Mouse (Mus musculus) CH12.LX (cell line): Measurements from ENCODE around the gene Ezr. TPM values are rescaled to one million over a fixed set of nuclear protein-coding genes. Genes with fewer than 3 reads are reported as not detected.

ENCODE experiments used
- DNase-seq: peaks from one replicate; pipeline ENCODE4 v3.0.0-alpha.2; 2013; ENCODE audit errors: extremely low read depth
- H3K27ac ChIP-seq: 2 replicates; pipeline ENCODE4 v1.5.1; 2012; ENCODE audit warnings: low read depth, mild to moderate bottlenecking, control low read depth, moderate library complexity; ENCODE audit not compliant: insufficient read depth
- H3K27me3 ChIP-seq: replicated peaks from 2 replicates; pipeline ENCODE3; 2012; ENCODE audit warnings: inconsistent platforms
- H3K36me3 ChIP-seq, 2 experiments: replicated peaks in 1 of 2; 2 replicates each; pipeline versions ENCODE3 to v1.6.1; 2012; ENCODE audit warnings: inconsistent platforms in 1 of 2, low read length in 1 of 2, mild to moderate bottlenecking in 1 of 2, mixed read lengths in 1 of 2, moderate library complexity in 1 of 2; ENCODE audit not compliant: control insufficient read depth in 1 of 2, insufficient read depth in 1 of 2
- H3K4me1 ChIP-seq, 2 experiments: 2 replicates each; pipeline ENCODE4 v1.6.1; 2012; ENCODE audit warnings: inconsistent platforms in 1 of 2, moderate library complexity in 1 of 2; ENCODE audit not compliant: insufficient read depth in 2 of 2, control insufficient read depth in 1 of 2
- H3K4me2 ChIP-seq: 2 replicates; pipeline ENCODE4 v1.6.1; 2012; ENCODE audit warnings: low read depth, mild to moderate bottlenecking, control low read depth; ENCODE audit not compliant: poor library complexity, insufficient read depth, severe bottlenecking
- H3K4me3 ChIP-seq, 3 experiments: fragments of 150-350 bp in 1 of 3; sonication (generic) in 1 of 3; replicated peaks in 1 of 3; 2 replicates each; pipeline versions ENCODE3 to v1.5.1; 2011 to 2012; ENCODE audit warnings: low read depth in 2 of 3, low read length in 2 of 3, mild to moderate bottlenecking in 2 of 3, moderate library complexity in 2 of 3, control low read depth in 1 of 3, improper control_type of control experiment in 1 of 3, inconsistent platforms in 1 of 3, mixed read lengths in 1 of 3; ENCODE audit not compliant: poor library complexity in 1 of 3
- H3K79me2 ChIP-seq: replicated peaks from 2 replicates; pipeline ENCODE4 v1.6.1; 2012; ENCODE audit warnings: mild to moderate bottlenecking, moderate library complexity; ENCODE audit not compliant: control insufficient read depth, poor library complexity, insufficient read depth, severe bottlenecking; ENCODE audit errors: extremely low read depth
- H3K9ac ChIP-seq: 2 replicates; pipeline ENCODE4 v1.6.1; 2012; ENCODE audit warnings: low read depth, mild to moderate bottlenecking, control low read depth, moderate library complexity; ENCODE audit not compliant: insufficient read depth
- H3K9me3 ChIP-seq: replicated peaks from 2 replicates; pipeline ENCODE3; 2012; ENCODE audit warnings: low read length, inconsistent platforms, mixed read lengths
- BHLHE40 ChIP-seq: IDR thresholded peaks from 2 replicates; pipeline ENCODE4 v1.6.1; 2011; ENCODE audit warnings: mild to moderate bottlenecking, low read depth, low read length, improper control_type of control experiment
- ELF1 ChIP-seq: IDR thresholded peaks from 2 replicates; pipeline ENCODE4 v1.6.1; 2014; ENCODE audit warnings: low read depth, mild to moderate bottlenecking, inconsistent platforms, low read length, improper control_type of control experiment
- GABPA ChIP-seq: IDR thresholded peaks from 2 replicates; pipeline ENCODE4 v1.6.1; 2012; ENCODE audit warnings: low read depth, low read length, improper control_type of control experiment, inconsistent platforms; ENCODE audit not compliant: insufficient replicate concordance
- HCFC1 ChIP-seq: IDR thresholded peaks from 2 replicates; pipeline ENCODE4 v1.6.1; 2012; ENCODE audit warnings: low read depth, mild to moderate bottlenecking, inconsistent platforms, low read length, improper control_type of control experiment
- IRF4 ChIP-seq: IDR thresholded peaks from 2 replicates; pipeline ENCODE4 v1.6.1; 2014; ENCODE audit warnings: low read depth, mild to moderate bottlenecking, inconsistent platforms, low read length, improper control_type of control experiment
- MAFK ChIP-seq: IDR thresholded peaks from 2 replicates; pipeline ENCODE4 v1.6.1; 2011; ENCODE audit warnings: low read length, improper control_type of control experiment; ENCODE audit not compliant: insufficient replicate concordance
- MXI1 ChIP-seq: IDR thresholded peaks from 2 replicates; pipeline ENCODE4 v1.6.1; 2011; ENCODE audit warnings: mild to moderate bottlenecking, low read depth, low read length, improper control_type of control experiment
- NRF1 ChIP-seq: IDR thresholded peaks from 2 replicates; pipeline ENCODE4 v1.6.1; 2014; ENCODE audit warnings: low read depth, mild to moderate bottlenecking, inconsistent platforms, low read length, improper control_type of control experiment, moderate library complexity
- PAX5 ChIP-seq: IDR thresholded peaks from 2 replicates; pipeline ENCODE4 v1.6.1; 2012; ENCODE audit warnings: low read length, inconsistent platforms, mixed read lengths
- POLR2A ChIP-seq: IDR thresholded peaks from 2 replicates; pipeline ENCODE4 v1.6.1; 2011; ENCODE audit warnings: low read depth, mild to moderate bottlenecking, improper control_type of control experiment, low read length
- POLR2AphosphoS2 ChIP-seq: IDR thresholded peaks from 2 replicates; pipeline ENCODE4 v1.6.1; 2011; ENCODE audit warnings: low read depth, low read length, improper control_type of control experiment
- RAD21 ChIP-seq: IDR thresholded peaks from 2 replicates; pipeline ENCODE4 v1.6.1; 2011; ENCODE audit warnings: low read depth, mild to moderate bottlenecking, low read length, improper control_type of control experiment, moderate library complexity
- RCOR1 ChIP-seq: conservative IDR thresholded peaks from 2 replicates; pipeline ENCODE4 v1.6.1; 2012; ENCODE audit warnings: low read depth, mild to moderate bottlenecking, inconsistent platforms, low read length, improper control_type of control experiment
- SMC3 ChIP-seq: IDR thresholded peaks from 2 replicates; pipeline ENCODE4 v1.6.1; 2011; ENCODE audit warnings: low read depth, low read length, improper control_type of control experiment
- TBP ChIP-seq: conservative IDR thresholded peaks from 2 replicates; pipeline ENCODE4 v1.6.1; 2011; ENCODE audit warnings: low read depth, low read length, improper control_type of control experiment
- UBTF ChIP-seq: IDR thresholded peaks from 2 replicates; pipeline ENCODE4 v1.6.1; 2012; ENCODE audit warnings: low read depth, mild to moderate bottlenecking, inconsistent platforms, low read length, improper control_type of control experiment, moderate library complexity
- ZC3H11A ChIP-seq: IDR thresholded peaks from 2 replicates; pipeline ENCODE4 v1.6.1; 2012; ENCODE audit warnings: low read depth, mild to moderate bottlenecking, inconsistent platforms, low read length, improper control_type of control experiment
- dilution Hi-C: fragments of 300-500 bp; cut with MboI; formaldehyde crosslinking; loops from 2 replicates; pipeline ENCODE4 v1.14.3; 2020; ENCODE audit warnings: low sequenced_read_pairs; ENCODE audit not compliant: extremely low pct_unique_long_range_greater_than_20kb, extremely low pct_ligation_motif_present
- in situ Hi-C: fragments of 300-500 bp; cut with MboI; formaldehyde crosslinking; loops from 3 replicates; pipeline ENCODE4 v1.14.3; 2019; ENCODE audit warnings: low sequenced_read_pairs, low pct_ligation_motif_present, low pct_unique_long_range_greater_than_20kb, mixed read lengths
- polyA plus RNA-seq: library from polyadenylated mRNA; unstranded; fragments of >175 nt; gene quantifications from 2 replicates; pipeline ENCODE4 v1.2.1, GENCODE M21; 2012; ENCODE audit warnings: low read depth; ENCODE audit not compliant: insufficient read length
- total RNA-seq, 2 experiments: library from RNA; depleted of rRNA; stranded (reverse); fragments of 300-350 nt in 1 of 2; fragments of >200 nt in 1 of 2; gene quantifications; 2 replicates each; pipeline ENCODE4 v1.2.3; 2012 to 2014

Ezr gene
- total and polyA plus RNA-seq, 3 experiments = 107 to 207 (median 123) TPM

GRCm38 (mm10) chr17:6803614-6804013 lies 21.0 kb upstream of the Ezr start:
- Histone ChIP-seq H3K4me1 (peaks cover 0 to 6% of the 10 kb centered on the region in 2 experiments; a peak in 1 of 4 replicates), H3K27ac (no peak overlapping the region)
- dilution Hi-C loops = no loop called here

DNA sequence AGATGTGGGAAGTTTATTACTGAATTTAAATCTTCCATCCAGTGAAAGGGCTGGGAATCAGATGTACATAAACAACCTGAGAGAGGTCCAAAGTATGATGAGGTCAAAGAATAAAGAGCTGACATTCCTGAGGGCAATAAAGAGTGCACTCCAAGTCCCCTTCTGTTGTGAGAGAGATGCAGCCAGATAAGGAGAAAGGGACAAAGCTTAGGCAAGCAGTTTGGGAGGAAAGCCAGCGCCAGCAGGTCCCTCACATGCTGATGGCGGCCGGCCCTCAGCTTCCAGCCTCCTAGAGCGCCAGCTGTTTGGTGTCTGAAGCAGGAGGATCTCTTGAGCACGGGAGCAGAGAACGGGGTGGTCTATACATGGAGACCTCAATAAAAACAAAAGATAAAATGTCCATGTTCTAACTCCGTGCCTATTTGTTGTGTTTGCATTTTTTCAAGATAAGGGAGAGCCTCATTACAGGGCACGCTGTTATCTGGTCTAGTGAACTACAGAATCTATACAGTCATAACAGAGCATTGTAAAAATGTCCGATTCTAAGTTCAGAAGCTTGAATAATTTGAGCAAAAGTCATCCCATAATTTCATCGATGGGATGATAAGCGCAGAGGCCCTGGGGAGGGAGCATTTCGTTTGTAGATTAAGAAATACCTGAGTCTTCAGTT lies 15.9 kb upstream of the Ezr start:
- TF ChIP-seq ELF1 = no peak
- no peak for TF ChIP-seq POLR2A
- TF ChIP-seq IRF4 = no peak
- no peak for TF ChIP-seq RCOR1
- no peak for TF ChIP-seq TBP
- no peak for TF ChIP-seq NRF1
- TF ChIP-seq, all 38 proteins: peak for 0
- no peaks in the 10 kb centered on the region for H3K27me3 ChIP-seq
- H3K27ac ChIP-seq = no peak overlapping the region
- no peaks in the 10 kb centered on the region for H3K36me3 ChIP-seq
- H3K9ac ChIP-seq = no peak overlapping the region
- H3K4me3 ChIP-seq = no peak overlapping the region
- no peak overlapping the region for H3K4me2 ChIP-seq
- in situ Hi-C loops = no loop called here
- peaks cover 14% of the 10 kb centered on the region for H3K9me3 ChIP-seq
- H3K79me2 ChIP-seq = no peaks in the 10 kb centered on the region
- DNase-seq = no peak
- dilution Hi-C loops = no loop called here
- peaks cover 4 to 14% of the 10 kb centered on the region in 2 experiments for H3K4me1 ChIP-seq

More at GRCm38 (mm10) chr17:6803614-6804013, 21.0 kb upstream of the Ezr start:
- DNase-seq = no peak
- TF ChIP-seq RAD21 = no peak
- TF ChIP-seq HCFC1 = no peak
- no peak for TF ChIP-seq NRF1
- TF ChIP-seq POLR2AphosphoS2 = no peak
- TF ChIP-seq BHLHE40 = no peak
- TF ChIP-seq IRF4 = no peak
- TF ChIP-seq PAX5 = no peak
- TF ChIP-seq MXI1 = no peak
- TF ChIP-seq ZC3H11A = no peak
- TF ChIP-seq SMC3 = no peak
- no peak for TF ChIP-seq MAFK
- no peak for TF ChIP-seq GABPA
- no peak for TF ChIP-seq UBTF
- no peaks in the 10 kb centered on the region for H3K27me3 ChIP-seq
- no peaks in the 10 kb centered on the region for H3K36me3 ChIP-seq
- in situ Hi-C loops = no loop called here
- no peak overlapping the region for H3K9ac ChIP-seq
- no peaks in the 10 kb centered on the region for H3K79me2 ChIP-seq
- peaks cover 14% of the 10 kb centered on the region for H3K9me3 ChIP-seq
- no peak overlapping the region for H3K4me3 ChIP-seq
- no peak overlapping the region for H3K4me2 ChIP-seq
